Mouse (Mus musculus) ES-CJ7 (cell line): ENCODE results near the gene Nol10.

ENCODE experiments used
- DNase-seq: peaks from one replicate; pipeline ENCODE4 v3.0.0; 2011; ENCODE audit warnings: low read depth, low spot score

Nol10 gene

GRCm38 (mm10) chr12:17408312-17408711 lies 60.1 kb downstream of the Nol10 start:
- no peak for DNase-seq

DNA sequence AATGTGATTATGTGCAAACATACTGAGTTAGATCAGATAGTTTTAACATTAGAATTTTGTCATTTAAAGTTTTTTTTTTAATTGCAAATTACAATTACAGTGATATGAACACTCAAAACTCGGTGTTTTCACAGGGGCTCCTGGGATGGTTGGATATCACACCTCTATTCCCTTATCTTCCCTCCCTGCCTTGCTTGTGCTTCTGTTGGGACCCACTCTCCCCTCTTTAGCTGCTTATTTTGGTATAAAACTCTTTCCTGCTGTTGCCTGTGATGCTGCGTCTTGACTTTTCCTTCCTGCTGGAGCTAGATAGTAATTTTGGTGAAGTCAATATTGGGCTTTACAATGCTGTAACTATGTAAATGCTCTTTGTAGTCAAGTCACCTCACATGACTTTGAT lies 63.0 kb downstream of the Nol10 start:
- no peak for DNase-seq

DNA sequence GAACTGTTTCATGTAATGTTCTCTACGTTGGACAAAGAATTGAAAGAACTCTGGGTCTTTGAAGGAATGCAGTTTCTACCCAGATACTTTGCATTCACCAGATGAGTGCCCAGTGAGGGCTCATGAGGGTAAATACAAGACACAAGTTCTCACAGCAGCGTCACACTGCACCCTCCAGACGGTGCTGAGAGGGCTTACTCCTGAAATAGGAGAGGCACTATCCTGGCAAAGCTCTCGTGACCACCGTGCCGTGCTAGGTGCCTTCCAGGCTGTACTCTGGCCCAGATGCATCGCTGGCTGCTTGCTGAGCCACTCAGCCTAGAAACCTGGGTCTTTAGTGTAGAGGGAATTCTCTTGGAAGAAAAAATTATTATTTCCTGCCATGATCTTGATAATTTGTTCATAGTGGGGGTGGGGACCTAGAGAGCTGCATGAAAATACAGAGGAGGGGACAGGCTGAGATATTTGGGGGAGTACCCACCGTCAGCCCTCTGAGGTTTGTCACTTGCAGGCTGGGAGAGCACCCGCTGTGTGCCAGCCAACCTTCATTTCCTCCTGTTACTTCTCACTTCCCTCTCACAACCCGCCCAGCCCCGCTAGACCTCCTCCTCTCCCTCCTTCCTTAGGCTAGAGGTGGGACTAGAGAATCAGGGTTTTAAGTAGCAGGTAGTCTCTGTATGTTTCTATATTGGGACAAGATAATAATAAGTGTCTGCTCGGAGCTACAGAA lies 63.7 kb downstream of the Nol10 start:
- DNase-seq, result no peak

GRCm38 (mm10) chr12:17414734-17415133 lies 66.5 kb downstream of the Nol10 start:
- DNase-seq, result no peak

GRCm38 (mm10) chr12:17420168-17420810 lies 72.0 kb downstream of the Nol10 start:
- peak; percentile 52 for DNase-seq

DNA sequence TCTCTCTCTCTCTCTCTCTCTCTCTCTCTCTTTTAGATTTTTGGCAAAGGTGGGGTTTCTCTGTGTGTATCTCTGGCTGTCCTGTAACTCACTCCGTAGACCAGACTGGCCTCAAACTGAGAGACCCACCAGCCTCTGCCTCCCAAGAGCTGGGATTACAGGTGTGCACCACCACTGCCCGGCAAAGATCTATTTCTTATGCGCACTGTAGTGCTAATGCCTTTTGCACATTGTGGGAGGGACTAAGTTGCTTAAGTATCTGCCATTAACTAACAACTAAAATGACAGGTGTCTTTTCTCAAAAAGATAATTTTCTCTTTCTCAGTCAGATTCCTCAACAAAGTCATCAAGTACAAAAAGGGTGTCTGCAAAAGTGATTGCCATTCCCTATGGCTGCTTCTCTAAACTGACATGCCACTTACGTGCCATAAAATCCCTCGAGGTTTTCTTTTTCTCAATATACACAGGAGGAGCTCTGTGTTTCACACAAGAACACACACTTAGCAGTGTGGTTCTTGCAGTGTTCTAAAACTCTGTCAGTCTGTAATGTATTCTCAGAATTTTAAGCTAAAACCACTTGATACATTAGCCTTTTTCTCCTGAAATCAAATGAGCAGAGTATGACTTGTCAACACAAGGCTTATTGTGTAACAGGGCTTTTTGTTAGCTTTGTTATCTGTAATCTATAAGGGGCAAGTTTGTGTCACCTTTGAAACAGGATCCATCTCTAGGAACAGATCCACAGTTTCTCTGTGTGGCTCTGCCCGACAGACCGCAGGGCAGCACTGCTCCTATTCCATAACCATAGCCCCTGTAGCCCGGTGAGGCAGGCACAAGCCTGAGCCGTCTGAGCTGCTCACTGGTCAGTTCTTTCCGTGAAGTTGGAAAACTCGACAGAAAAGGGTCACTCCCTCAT lies 77.3 kb downstream of the Nol10 start:
- DNase-seq, result no peak

- DNase-seq, result no peak
These were observed 78.5 kb downstream of the Nol10 start for GRCm38 (mm10) chr12:17426735-17427134.

DNA sequence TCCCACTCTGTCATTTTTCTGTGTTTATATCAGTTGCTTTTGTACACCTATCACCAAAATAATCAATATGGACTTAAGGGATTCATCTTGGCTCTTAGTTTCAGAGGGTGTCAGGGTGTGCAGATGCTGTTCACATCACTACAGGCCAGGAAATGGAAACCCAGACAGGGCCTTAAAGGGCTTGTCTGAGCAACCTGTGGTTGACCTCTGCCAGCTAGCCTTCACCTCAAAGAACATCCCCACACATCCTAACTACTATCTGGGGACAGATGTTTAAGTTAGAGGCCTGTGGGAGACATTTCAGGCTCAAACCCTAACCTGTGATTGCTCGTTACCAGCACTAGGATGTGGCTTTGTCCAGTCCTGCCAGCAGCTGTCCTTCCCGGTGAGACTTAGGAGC lies 82.3 kb downstream of the Nol10 start:
- no peak for DNase-seq

- no peak for DNase-seq
These were observed 82.9 kb downstream of the Nol10 start for GRCm38 (mm10) chr12:17431166-17431565.

- no peak for DNase-seq
These were observed 83.6 kb downstream of the Nol10 start for GRCm38 (mm10) chr12:17431812-17432332.

DNA sequence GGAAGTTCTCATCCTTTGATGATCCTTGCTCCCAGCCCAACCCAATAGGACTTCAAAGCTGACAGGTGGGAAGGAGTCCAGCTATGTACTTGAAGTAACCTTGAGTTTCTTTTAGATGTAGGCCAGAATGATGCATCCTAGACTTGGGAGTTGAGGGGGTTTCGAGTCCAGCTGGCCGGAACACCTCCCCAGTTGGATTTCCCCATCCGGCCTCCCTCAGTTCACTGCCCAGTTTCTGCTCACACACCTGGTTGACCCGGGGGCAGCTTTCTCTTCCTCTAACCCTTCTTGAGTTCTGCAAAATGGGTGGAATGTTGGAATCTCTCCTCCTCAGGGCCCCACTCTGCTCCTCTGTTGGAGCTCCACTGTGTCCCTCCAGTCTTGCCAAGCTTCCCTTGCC lies 85.5 kb downstream of the Nol10 start:
- DNase-seq, result no peak

GRCm38 (mm10) chr12:17436471-17436870 lies 88.2 kb downstream of the Nol10 start:
- DNase-seq, result no peak

DNA sequence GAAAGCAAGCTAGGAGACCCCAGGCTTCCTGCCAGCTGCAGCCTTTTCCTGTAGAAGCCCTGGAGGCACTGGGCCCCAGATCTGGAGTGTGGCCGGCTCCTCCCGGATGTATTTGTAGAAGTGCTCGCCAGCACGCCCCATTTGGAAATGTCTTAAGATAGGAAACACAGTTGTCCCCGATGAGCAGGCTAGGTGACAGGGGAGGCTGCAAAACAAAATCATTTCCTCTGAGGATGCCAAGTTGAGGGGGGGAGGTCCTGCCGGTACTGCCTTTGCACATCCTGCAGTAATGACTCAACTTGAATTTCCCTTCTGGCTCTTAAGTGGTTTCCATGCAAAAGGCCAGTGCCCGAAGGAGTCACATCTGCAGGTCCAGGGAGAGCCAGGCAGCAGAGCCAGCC lies 92.0 kb downstream of the Nol10 start:
- no peak for DNase-seq

DNA sequence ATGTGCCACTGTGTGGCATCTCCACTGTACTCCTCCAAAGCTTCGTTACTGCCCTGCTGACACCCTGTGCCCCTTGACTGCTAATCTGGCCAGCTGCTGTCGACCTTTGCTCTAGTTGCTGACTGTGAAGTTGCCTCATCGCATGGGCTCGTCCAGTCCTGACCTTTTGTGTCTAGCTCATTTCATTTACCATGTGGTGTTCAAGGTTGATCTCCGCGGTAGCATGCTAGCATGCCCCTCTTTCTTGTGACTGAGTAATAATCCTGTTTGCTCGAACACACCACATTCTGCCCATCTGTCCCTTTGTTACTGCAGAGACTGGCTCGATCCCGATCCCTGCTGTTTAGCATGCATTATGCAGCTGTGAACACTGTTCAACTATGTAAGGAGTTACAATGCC lies 93.2 kb downstream of the Nol10 start:
- no peak for DNase-seq

- DNase-seq, result no peak
These were observed 96.1 kb downstream of the Nol10 start for GRCm38 (mm10) chr12:17444406-17444805.

DNA sequence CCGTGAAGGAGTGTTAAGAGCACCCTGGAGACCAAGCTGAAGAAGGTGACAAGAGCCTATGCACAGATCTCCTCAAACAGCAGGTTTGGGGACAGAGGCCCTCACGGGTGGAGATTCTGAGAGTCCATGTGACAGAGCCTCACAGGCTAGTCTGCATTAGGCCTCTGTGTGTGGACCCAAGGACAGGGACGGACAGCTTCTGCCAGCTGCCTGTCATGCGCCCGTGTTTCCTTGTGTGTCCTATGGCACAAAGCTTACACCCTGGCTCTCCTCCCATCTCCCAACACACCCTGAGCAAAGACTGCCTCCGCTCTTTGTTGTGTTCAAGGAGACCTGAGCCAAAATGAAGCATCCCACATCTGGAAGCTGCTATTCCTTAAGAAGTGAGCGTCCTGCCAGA lies 97.0 kb downstream of the Nol10 start:
- no peak for DNase-seq

DNA sequence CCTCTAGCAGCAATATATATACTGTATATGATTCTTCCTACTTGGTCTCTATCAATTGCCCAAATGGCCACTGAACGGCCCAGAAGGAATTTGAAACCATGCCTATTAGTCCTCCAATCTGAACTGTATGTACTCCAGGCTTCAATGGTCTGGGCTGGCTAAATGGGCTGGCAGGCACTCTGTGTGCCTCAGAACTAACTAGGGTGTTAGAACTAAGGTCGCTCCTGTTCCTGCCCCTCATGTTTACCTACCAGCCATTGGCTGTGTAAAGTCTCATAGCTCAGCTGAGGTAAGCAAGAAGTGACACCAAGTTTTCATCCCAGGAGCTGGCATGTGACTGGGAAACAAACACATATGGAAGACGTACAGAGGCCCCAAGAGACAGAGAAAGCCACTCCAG lies 100.5 kb downstream of the Nol10 start:
- no peak for DNase-seq

DNA sequence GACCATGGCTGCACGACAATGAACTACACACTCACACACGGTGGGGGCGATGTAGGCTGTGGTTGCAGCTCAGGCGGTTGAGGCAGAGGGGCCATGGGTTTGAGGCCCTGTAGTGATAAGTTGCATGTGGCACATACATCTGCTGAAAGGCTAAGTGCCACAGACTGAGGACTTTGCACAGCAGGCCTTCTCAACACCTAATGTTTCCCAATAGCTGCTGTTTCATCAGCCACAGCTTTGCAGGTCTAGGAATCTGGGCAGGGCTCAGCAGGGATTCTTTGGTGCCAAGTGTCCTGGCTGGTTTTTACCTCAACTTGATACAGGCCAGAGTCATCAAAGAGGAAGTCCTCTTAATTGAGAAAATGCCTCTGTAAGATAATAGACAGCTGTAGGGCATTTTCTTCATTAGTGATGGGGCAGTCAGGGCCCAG lies 101.4 kb downstream of the Nol10 start:
- DNase-seq, result peak; percentile 19

DNA sequence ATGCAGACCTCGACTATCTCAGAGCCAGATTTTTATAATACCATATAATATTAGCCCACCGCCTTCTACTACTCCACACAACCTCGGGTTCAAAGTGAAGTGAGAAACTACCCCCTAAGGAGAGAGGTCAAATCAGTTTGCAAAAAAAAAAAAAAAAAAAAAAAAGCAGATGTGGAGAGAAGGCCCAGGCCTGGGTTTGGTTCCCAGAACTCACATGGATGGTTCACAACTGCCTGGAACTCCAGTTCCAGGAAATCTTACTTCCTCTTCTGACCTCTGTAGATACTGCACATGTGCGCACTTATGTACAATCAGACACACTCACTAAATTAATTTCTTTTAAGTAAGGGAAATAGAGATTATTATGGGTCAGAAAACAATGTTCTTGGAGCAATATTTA lies 102.2 kb downstream of the Nol10 start:
- no peak for DNase-seq

DNA sequence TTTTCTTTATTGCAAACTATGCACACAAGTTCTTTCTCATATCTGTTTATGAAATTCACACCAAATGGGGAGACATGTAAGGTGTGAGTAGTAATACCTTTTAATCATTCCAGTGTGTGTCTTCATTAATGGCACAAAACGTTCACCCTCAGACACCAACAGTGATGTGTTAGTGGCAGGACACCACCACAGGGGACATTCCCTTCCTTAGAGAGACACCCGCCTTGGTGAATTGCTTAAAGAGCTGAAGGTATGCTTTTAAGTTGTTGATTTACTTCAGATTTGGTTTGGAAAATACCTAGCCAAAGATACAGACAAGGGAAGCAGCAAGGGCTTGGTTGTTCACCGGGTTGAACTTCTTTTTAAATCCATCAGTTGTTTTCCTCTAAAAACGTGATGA lies 102.7 kb downstream of the Nol10 start:
- no peak for DNase-seq

DNA sequence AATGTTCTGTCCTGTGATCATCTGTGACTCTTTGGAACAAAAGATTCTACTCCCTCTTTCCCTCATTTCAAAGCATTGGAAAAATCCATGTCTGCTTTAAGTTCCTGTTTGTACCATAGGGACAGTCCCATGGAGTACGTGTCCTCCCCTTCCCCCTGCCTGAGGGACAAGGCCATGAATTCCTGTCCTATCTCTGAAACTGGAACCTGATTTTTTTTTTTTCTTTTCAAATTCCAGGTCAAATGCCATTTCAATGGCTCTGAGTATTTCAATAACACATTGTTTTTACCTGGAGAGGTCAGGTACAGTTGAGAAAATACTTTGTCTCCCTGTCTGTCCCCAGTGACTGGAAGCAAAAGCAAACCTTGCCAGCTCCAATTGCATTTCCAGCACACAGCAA lies 104.0 kb downstream of the Nol10 start:
- no peak for DNase-seq

GRCm38 (mm10) chr12:17453918-17454317 lies 105.7 kb downstream of the Nol10 start:
- DNase-seq, result no peak
